In the genomic region with DNA sequence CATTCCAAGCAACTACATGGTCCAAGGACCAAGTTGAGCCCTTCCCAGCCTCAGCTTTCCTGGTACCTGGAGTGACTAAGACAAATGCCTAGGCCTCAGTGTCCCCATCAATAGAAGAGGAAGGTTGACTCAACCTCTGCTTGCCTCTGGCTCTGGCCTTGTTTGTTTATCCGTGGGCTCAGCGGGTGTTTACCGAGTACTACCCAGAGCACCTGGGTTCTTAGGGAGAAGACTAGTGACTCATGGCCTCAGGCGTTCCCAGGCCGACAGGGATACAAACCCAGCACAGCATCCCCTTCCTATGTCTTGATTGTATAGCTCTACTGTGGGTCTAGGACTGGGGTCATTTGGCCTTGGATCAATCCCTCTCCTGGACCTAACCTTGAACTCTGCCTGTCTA, we compare ENCODE assay signal across 14 mouse cellular contexts. TPM values are rescaled to one million over a fixed set of nuclear protein-coding genes. Genes with fewer than 3 reads are reported as not detected.
DNase-seq lines count a peak whose midpoint lies in the region; ATAC-seq and TF ChIP-seq lines count a peak whose summit lies in the region.
"Had no signal": no experiment of that assay in that cellular context is flagged by ENCODE, and none has a peak within 500 bp of the region (broad histone marks: within the 10 kb centered on the region; RNA-seq: fewer than 3 reads in every experiment).

No protein-coding gene starts in this region.

- 79% methylated on average over 5 of the region's 5 CpGs for WGBS in heart, embryonic 15.5 days
- 77% methylated on average over 5 of the region's 5 CpGs for WGBS in heart, embryonic 11.5 days (ENCODE audit: insufficient replicate concordance)
- 82% methylated on average over 5 of the region's 5 CpGs for WGBS in neural tube, embryonic 12.5 days
- WGBS in limb, embryonic 12.5 days, result 85% methylated on average over 5 of the region's 5 CpGs
- WGBS in stomach, postnatal 0 days, result 52% methylated on average over 5 of the region's 5 CpGs

- peaks cover 34% of the 10 kb centered on the region for H3K36me3 ChIP-seq in heart, embryonic 15.5 days
- peaks cover 17% of the 10 kb centered on the region for H3K36me3 ChIP-seq in heart, embryonic 11.5 days (ENCODE audit: control insufficient read depth, insufficient read depth, low read length)
- H3K36me3 ChIP-seq in neural tube, embryonic 12.5 days, result peaks cover 41% of the 10 kb centered on the region
- H3K36me3 ChIP-seq in limb, embryonic 12.5 days, result peaks cover 48% of the 10 kb centered on the region
- H3K36me3 ChIP-seq in stomach, postnatal 0 days (ENCODE audit: control insufficient read depth, insufficient read depth, low read length), result peaks cover 20% of the 10 kb centered on the region; the same call in 1 of the 2 replicates

- TF ChIP-seq EP300 in stomach, postnatal 0 days (optimal IDR thresholded peaks at IDR 0.05), result no peak

- no peak for TF ChIP-seq CTCF in stomach, postnatal 0 days (IDR thresholded peaks at IDR 0.05; ENCODE audit: low read depth)

- no peak for ATAC-seq in heart, embryonic 15.5 days (replicated peaks; ENCODE audit: insufficient number of reproducible peaks, insufficient read depth, low FRiP score, low read depth)
- ATAC-seq in heart, embryonic 11.5 days (replicated peaks; ENCODE audit: insufficient number of reproducible peaks, low FRiP score, low TSS enrichment), result no peak
- ATAC-seq in neural tube, embryonic 12.5 days (ENCODE audit: low FRiP score, low read depth), result no peak
- no peak for ATAC-seq in limb, embryonic 12.5 days (ENCODE audit: insufficient number of reproducible peaks, insufficient read depth, low FRiP score, low TSS enrichment, low read depth)
- peak; percentile 43 for ATAC-seq in stomach, postnatal 0 days (ENCODE audit: low FRiP score, low TSS enrichment)
- ATAC-seq: activated CD4-positive, CD25-positive, alpha-beta regulatory T cell, adult 4 months had no signal

- no peak overlapping the region for H3K4me2 ChIP-seq in heart, embryonic 15.5 days
- no peak overlapping the region for H3K4me2 ChIP-seq in heart, embryonic 11.5 days
- H3K4me2 ChIP-seq in neural tube, embryonic 12.5 days (replicated peaks), result peak overlapping the region; percentile 96
- 0 out of 2 replicates have a peak overlapping the region, but pooled peaks have one; percentile 92 for H3K4me2 ChIP-seq in limb, embryonic 12.5 days
- no peak overlapping the region for H3K4me2 ChIP-seq in stomach, postnatal 0 days (replicated peaks; ENCODE audit: low read depth)

- peak overlapping the region; percentile 86; the same call in 1 of the 2 replicates for H3K4me3 ChIP-seq in heart, embryonic 15.5 days
- no peak overlapping the region for H3K4me3 ChIP-seq in heart, embryonic 11.5 days (ENCODE audit: low read depth, low read length)
- H3K4me3 ChIP-seq in neural tube, embryonic 12.5 days, result no peak overlapping the region
- no peak overlapping the region for H3K4me3 ChIP-seq in limb, embryonic 12.5 days (replicated peaks)
- H3K4me3 ChIP-seq in stomach, postnatal 0 days (ENCODE audit: low read depth, low read length), result no peak overlapping the region

- no peak overlapping the region for H3K9ac ChIP-seq in heart, embryonic 15.5 days
- H3K9ac ChIP-seq in heart, embryonic 11.5 days (ENCODE audit: low read depth, low read length), result no peak overlapping the region
- no peak overlapping the region for H3K9ac ChIP-seq in neural tube, embryonic 12.5 days
- H3K9ac ChIP-seq in limb, embryonic 12.5 days (replicated peaks), result no peak overlapping the region
- H3K9ac ChIP-seq in stomach, postnatal 0 days (ENCODE audit: low read length), result no peak overlapping the region

- peaks cover 15% of the 10 kb centered on the region for H3K4me1 ChIP-seq in heart, embryonic 15.5 days (replicated peaks)
- peaks cover 4% of the 10 kb centered on the region for H3K4me1 ChIP-seq in heart, embryonic 11.5 days (ENCODE audit: control insufficient read depth, insufficient read depth, low read length)
- peaks cover 8% of the 10 kb centered on the region for H3K4me1 ChIP-seq in neural tube, embryonic 12.5 days
- H3K4me1 ChIP-seq in limb, embryonic 12.5 days (replicated peaks), result peaks cover 8% of the 10 kb centered on the region
- H3K4me1 ChIP-seq in stomach, postnatal 0 days (replicated peaks; ENCODE audit: control insufficient read depth, insufficient read depth), result no peaks in the 10 kb centered on the region; the same call in 1 of the 2 replicates

- H3K27ac ChIP-seq in heart, embryonic 15.5 days, result no peak overlapping the region
- H3K27ac ChIP-seq in heart, embryonic 11.5 days (ENCODE audit: low read depth, low read length), result no peak overlapping the region
- no peak overlapping the region for H3K27ac ChIP-seq in neural tube, embryonic 12.5 days
- no peak overlapping the region for H3K27ac ChIP-seq in limb, embryonic 12.5 days
- H3K27ac ChIP-seq in stomach, postnatal 0 days (replicated peaks), result peak overlapping the region; percentile 93; the same call in 1 of the 2 replicates

- DNase-seq in neural tube, embryonic 10.5 days (ENCODE audit: extremely low spot score, low spot score), result no peak
- peak; percentile 58 for DNase-seq in stomach, postnatal 0 days (ENCODE audit: low spot score)
- DNase-seq in right cerebral cortex, postnatal 10 days (ENCODE audit: low spot score in 2 of 2), result no peak
- no peak for DNase-seq in kidney, adult 8-10 months
- DNase-seq: cerebellum, adult 11-12 months; gastrocnemius, postnatal 14 days; lung, postnatal 10 days had no signal

- H3K27me3 ChIP-seq in heart, embryonic 15.5 days, result no peaks in the 10 kb centered on the region
- H3K27me3 ChIP-seq in heart, embryonic 11.5 days (ENCODE audit: control insufficient read depth, insufficient read depth, low read length), result no peaks in the 10 kb centered on the region
- H3K27me3 ChIP-seq in neural tube, embryonic 12.5 days (replicated peaks), result no peaks in the 10 kb centered on the region
- H3K27me3 ChIP-seq in limb, embryonic 12.5 days, result no peaks in the 10 kb centered on the region
- H3K27me3 ChIP-seq in stomach, postnatal 0 days (ENCODE audit: control insufficient read depth, insufficient read depth, low read length), result no peaks in the 10 kb centered on the region

- no peaks in the 10 kb centered on the region for H3K9me3 ChIP-seq in heart, embryonic 15.5 days (replicated peaks)
- no peaks in the 10 kb centered on the region for H3K9me3 ChIP-seq in heart, embryonic 11.5 days (replicated peaks; ENCODE audit: control insufficient read depth, low read length)
- no peaks in the 10 kb centered on the region for H3K9me3 ChIP-seq in neural tube, embryonic 12.5 days
- no peaks in the 10 kb centered on the region for H3K9me3 ChIP-seq in limb, embryonic 12.5 days
- no peaks in the 10 kb centered on the region for H3K9me3 ChIP-seq in stomach, postnatal 0 days (ENCODE audit: control insufficient read depth, low read length)

RNA-seq across cellular contexts. Expression of a gene that starts 1.8 kb away (rescaled TPM):
- polyA plus RNA-seq in heart, embryonic 15.5 days (2015; fragmentation: Nextera tagmentation; extraction: Ambion mirVana), result 6.7 and 10.0 TPM in 2 replicates
- 6.1 and 8.4 TPM in 2 replicates for polyA plus RNA-seq in heart, embryonic 11.5 days (2014; fragmentation: Nextera tagmentation; extraction: Ambion mirVana)
- polyA plus RNA-seq in neural tube, embryonic 12.5 days (2016; fragmentation: Nextera tagmentation; extraction: Ambion mirVana), result 13.8 and 14.7 TPM in 2 replicates
- polyA plus RNA-seq in limb, embryonic 12.5 days (2016; fragmentation: Nextera tagmentation; extraction: Ambion mirVana), result 11.1 and 11.2 TPM in 2 replicates
- 4.8 and 6.0 TPM in 2 replicates for polyA plus RNA-seq in stomach, postnatal 0 days (2015; fragmentation: Nextera tagmentation; extraction: Ambion mirVana)

RNA-seq across cellular contexts. Expression of a gene that starts 7.6 kb away (rescaled TPM):
- 21.4 and 28.1 TPM in 2 replicates for polyA plus RNA-seq in heart, embryonic 15.5 days (2015; fragmentation: Nextera tagmentation; extraction: Ambion mirVana)
- polyA plus RNA-seq in heart, embryonic 11.5 days (2014; fragmentation: Nextera tagmentation; extraction: Ambion mirVana), result 22.2 and 27.7 TPM in 2 replicates
- 77.8 and 82.8 TPM in 2 replicates for polyA plus RNA-seq in neural tube, embryonic 12.5 days (2016; fragmentation: Nextera tagmentation; extraction: Ambion mirVana)
- polyA plus RNA-seq in limb, embryonic 12.5 days (2016; fragmentation: Nextera tagmentation; extraction: Ambion mirVana), result 22.7 and 23.7 TPM in 2 replicates
- 14.7 and 15.0 TPM in 2 replicates for polyA plus RNA-seq in stomach, postnatal 0 days (2015; fragmentation: Nextera tagmentation; extraction: Ambion mirVana)

RNA-seq across cellular contexts. Expression of a gene that starts 17.0 kb away (rescaled TPM):
- 0.57 TPM in 1 of 2 replicates, not detected in the other for polyA plus RNA-seq in heart, embryonic 15.5 days (2015; fragmentation: Nextera tagmentation; extraction: Ambion mirVana)
- polyA plus RNA-seq in heart, embryonic 11.5 days (2014; fragmentation: Nextera tagmentation; extraction: Ambion mirVana), result 0.29 TPM in 1 of 2 replicates, not detected in the other
- polyA plus RNA-seq in neural tube, embryonic 12.5 days (2016; fragmentation: Nextera tagmentation; extraction: Ambion mirVana), result not detected in 2 replicates
- polyA plus RNA-seq in limb, embryonic 12.5 days (2016; fragmentation: Nextera tagmentation; extraction: Ambion mirVana), result 2.0 and 2.4 TPM in 2 replicates
- 0.17 and 0.46 TPM in 2 replicates for polyA plus RNA-seq in stomach, postnatal 0 days (2015; fragmentation: Nextera tagmentation; extraction: Ambion mirVana)
- polyA plus RNA-seq: activated CD4-positive, CD25-positive, alpha-beta regulatory T cell, adult 4 months; heart, postnatal 0 days had no signal

RNA-seq across cellular contexts. Expression of a gene that starts 33.3 kb away (rescaled TPM):
- 54.1 and 66.8 TPM in 2 replicates for polyA plus RNA-seq in heart, embryonic 15.5 days (2015; fragmentation: Nextera tagmentation; extraction: Ambion mirVana)
- polyA plus RNA-seq in heart, embryonic 11.5 days (2014; fragmentation: Nextera tagmentation; extraction: Ambion mirVana), result 70.0 and 82.8 TPM in 2 replicates
- 87.2 and 96.4 TPM in 2 replicates for polyA plus RNA-seq in neural tube, embryonic 12.5 days (2016; fragmentation: Nextera tagmentation; extraction: Ambion mirVana)
- polyA plus RNA-seq in limb, embryonic 12.5 days (2016; fragmentation: Nextera tagmentation; extraction: Ambion mirVana), result 71.5 and 71.6 TPM in 2 replicates
- polyA plus RNA-seq in stomach, postnatal 0 days (2015; fragmentation: Nextera tagmentation; extraction: Ambion mirVana), result 62.0 and 63.8 TPM in 2 replicates

RNA-seq across cellular contexts. Expression of a gene that starts 59.0 kb away (rescaled TPM):
- not detected in 2 replicates for polyA plus RNA-seq in heart, embryonic 15.5 days (2015; fragmentation: Nextera tagmentation; extraction: Ambion mirVana)
- not detected in 2 replicates for polyA plus RNA-seq in heart, embryonic 11.5 days (2014; fragmentation: Nextera tagmentation; extraction: Ambion mirVana)
- not detected in 2 replicates for polyA plus RNA-seq in neural tube, embryonic 12.5 days (2016; fragmentation: Nextera tagmentation; extraction: Ambion mirVana)
- not detected in 2 replicates for polyA plus RNA-seq in limb, embryonic 12.5 days (2016; fragmentation: Nextera tagmentation; extraction: Ambion mirVana)
- 0.11 TPM in 1 of 2 replicates, not detected in the other for polyA plus RNA-seq in stomach, postnatal 0 days (2015; fragmentation: Nextera tagmentation; extraction: Ambion mirVana)
- polyA plus RNA-seq: heart, postnatal 0 days; intestine, embryonic 14.5 days had no signal

Comparison
In these comparisons a context has a peak if more than half of its experiments do, and no peak if none do; other contexts are left out.
1. H3K4me2 ChIP-seq: peak in neural tube, embryonic 12.5 days (single experiment) and limb, embryonic 12.5 days (single experiment); none in heart, embryonic 15.5 days (single experiment), heart, embryonic 11.5 days (single experiment) and stomach, postnatal 0 days (single experiment).